Mouse (Mus musculus) lung, embryonic 15.5 days (tissue): ENCODE measurements around the gene Hs6st3. TPM values are rescaled to one million over a fixed set of nuclear protein-coding genes. Genes with fewer than 3 reads are reported as not detected.

Experiments used
- ATAC-seq: fragments of 200-750 bp; cut with Nextera tagmentation; 2 replicates; pipeline ENCODE4 v1.8.0; 2017; ENCODE audit warnings: moderate number of reproducible peaks, borderline replicate concordance; ENCODE audit not compliant: low FRiP score, low TSS enrichment; ENCODE audit errors: extremely low read depth
- H3K27ac ChIP-seq: fragments of 300-500 bp; sonication (generic); 2 replicates; pipeline ENCODE4 v1.5.1; 2015; ENCODE audit warnings: moderate library complexity, mild to moderate bottlenecking, inconsistent platforms
- H3K27me3 ChIP-seq: fragments of 300-500 bp; sonication (generic); 2 replicates; pipeline ENCODE4 v1.6.1; 2015; ENCODE audit warnings: inconsistent platforms
- H3K36me3 ChIP-seq: fragments of 300-500 bp; sonication (generic); 2 replicates; pipeline ENCODE4 v1.6.1; 2015; ENCODE audit warnings: inconsistent platforms
- H3K4me1 ChIP-seq: fragments of 300-500 bp; sonication (generic); 2 replicates; pipeline ENCODE4 v1.6.1; 2015; ENCODE audit warnings: inconsistent platforms
- H3K4me2 ChIP-seq: fragments of 300-500 bp; sonication (generic); 2 replicates; pipeline ENCODE4 v1.6.1; 2015; ENCODE audit warnings: inconsistent platforms, mild to moderate bottlenecking, moderate library complexity
- H3K4me3 ChIP-seq: fragments of 300-500 bp; sonication (generic); 2 replicates; pipeline ENCODE4 v1.5.1; 2015; ENCODE audit warnings: mild to moderate bottlenecking, inconsistent platforms
- H3K9ac ChIP-seq: fragments of 300-500 bp; sonication (generic); 2 replicates; pipeline ENCODE4 v1.6.1; 2015; ENCODE audit warnings: inconsistent platforms
- H3K9me3 ChIP-seq: fragments of 300-500 bp; sonication (generic); 2 replicates; pipeline ENCODE4 v1.6.1; 2016; ENCODE audit warnings: inconsistent platforms
- WGBS: fragments of 180-500 bp; shearing (Covaris S2); methylation state at CpG from one replicate; pipeline ENCODE4 v1.1.7; 2015; 5-methylcytosine and 5-hydroxymethylcytosine counted together
- polyA plus RNA-seq: library from polyadenylated mRNA; unstranded; fragments of >200 nt; fragmentation: Nextera tagmentation; extraction: Ambion mirVana; gene quantifications from 2 replicates; pipeline ENCODE4 v1.2.1, GENCODE M21; 2015

The Hs6st3 gene
- polyA plus RNA-seq, 1 experiment from 2014 or later, result 1.8 TPM

DNA sequence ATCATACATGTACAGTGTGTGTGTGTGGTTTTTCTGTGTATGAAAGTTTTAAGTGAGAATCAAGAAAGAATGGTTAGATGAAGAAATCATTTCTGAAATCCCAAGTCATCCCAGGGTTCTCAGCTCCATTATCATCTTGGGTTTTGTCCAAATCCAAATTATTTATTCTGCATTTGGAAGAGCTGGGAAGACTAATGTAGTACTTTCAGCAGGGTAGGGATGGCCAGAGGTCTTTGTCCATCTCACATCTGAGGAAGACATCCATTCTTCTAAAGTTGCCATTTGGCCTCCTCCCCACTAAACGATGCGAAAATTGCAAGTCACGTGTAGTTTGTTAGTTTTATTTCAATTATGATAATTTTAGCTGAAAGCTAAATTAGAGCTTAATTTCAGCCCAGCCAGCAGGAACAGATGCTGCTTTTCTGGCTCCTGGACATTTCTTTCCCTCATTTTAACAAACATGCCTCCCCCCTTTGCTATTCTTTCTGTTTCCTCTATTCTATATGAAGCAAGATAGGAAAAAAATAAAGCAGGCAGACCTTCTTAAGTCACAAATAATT lies 229.8 kb downstream of the Hs6st3 start:
- Histone ChIP-seq H3K9me3 (no peaks in the 10 kb centered on the region), H3K36me3 (no peaks in the 10 kb centered on the region), H3K4me2 (no peak overlapping the region), H3K27ac (no peak overlapping the region), H3K4me1 (no peaks in the 10 kb centered on the region), H3K9ac (no peak overlapping the region), H3K4me3 (no peak overlapping the region), H3K27me3 (no peaks in the 10 kb centered on the region)
- WGBS, result 64% methylated on average over 3 of the region's 3 CpGs
- ATAC-seq, result no peak

DNA sequence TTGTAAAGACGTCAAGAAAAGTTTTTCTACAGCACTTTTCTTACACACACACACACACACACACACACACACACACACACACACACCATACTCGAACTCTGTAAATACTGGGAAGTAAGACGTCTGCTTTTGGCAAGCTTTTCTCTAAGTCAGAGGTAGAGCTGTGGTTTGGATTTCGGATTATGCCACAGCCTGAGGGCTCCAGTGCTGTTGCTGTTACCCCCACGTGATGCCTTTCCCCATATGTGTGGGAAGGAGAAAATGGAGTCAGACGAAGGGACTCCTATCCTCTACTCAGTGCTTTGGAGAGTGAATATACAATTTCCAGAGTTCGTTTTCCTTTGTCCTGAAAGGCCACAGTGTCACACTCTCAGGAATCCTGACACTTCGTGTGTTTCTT lies 231.1 kb downstream of the Hs6st3 start:
- 65% methylated on average over 8 of the region's 8 CpGs for WGBS
- no peak overlapping the region for H3K4me3 ChIP-seq
- H3K4me2 ChIP-seq, result no peak overlapping the region
- ATAC-seq, result no peak
- no peaks in the 10 kb centered on the region for H3K4me1 ChIP-seq
- H3K9me3 ChIP-seq, result no peaks in the 10 kb centered on the region
- H3K9ac ChIP-seq, result no peak overlapping the region
- no peak overlapping the region for H3K27ac ChIP-seq
- no peaks in the 10 kb centered on the region for H3K36me3 ChIP-seq
- H3K27me3 ChIP-seq, result no peaks in the 10 kb centered on the region

DNA sequence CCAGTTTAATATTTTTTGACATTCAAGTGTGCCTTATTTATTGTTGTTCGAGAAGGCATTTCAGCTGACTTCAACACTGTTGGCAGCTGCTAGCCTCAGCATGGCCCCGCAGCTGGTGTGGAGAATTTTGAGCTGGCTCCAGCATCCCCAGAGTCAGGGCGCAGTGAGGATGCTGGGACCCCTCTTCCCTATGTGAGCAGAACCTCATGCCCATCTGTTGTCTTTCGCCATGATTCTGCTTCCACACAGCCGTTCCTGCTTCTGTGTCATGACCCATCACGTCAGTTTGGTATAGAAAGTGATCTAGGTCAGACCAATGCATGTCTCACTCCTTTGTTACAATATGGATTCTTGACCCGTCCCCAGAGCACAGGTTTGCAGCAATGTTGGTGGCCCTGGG lies 231.9 kb downstream of the Hs6st3 start:
- 84% methylated on average over 7 of the region's 7 CpGs for WGBS

DNA sequence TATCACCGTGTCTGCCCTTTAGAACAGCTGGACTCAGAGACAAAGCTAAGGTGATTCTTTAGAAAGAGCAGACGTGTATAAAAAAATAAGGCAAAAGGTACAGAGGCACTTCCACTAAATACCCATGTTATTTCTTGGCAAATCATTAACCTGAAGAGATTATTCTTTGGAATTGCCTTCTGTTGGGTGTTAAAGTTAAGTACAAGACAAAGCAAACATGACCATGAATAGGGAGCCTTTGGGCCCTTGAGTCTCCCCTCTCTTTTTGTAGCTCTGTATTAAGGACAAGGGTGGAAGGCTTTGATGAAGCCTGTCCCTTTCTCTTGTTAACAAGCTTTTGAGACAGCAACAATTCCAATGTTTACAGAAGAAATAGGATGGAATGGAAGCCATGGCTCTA lies 241.2 kb downstream of the Hs6st3 start:
- Histone ChIP-seq H3K27me3 (no peaks in the 10 kb centered on the region), H3K9ac (no peak overlapping the region), H3K4me3 (no peak overlapping the region), H3K4me2 (no peak overlapping the region), H3K27ac (no peak overlapping the region), H3K36me3 (no peaks in the 10 kb centered on the region), H3K9me3 (no peaks in the 10 kb centered on the region), H3K4me1 (no peaks in the 10 kb centered on the region)
- 50% methylated on average over 2 of the region's 2 CpGs for WGBS
- 0 out of 2 replicates have a peak, but pooled peaks have one; percentile 27 for ATAC-seq

More for the DNA sequence above, 231.9 kb downstream of the Hs6st3 start:
- H3K27ac ChIP-seq, result no peak overlapping the region
- no peaks in the 10 kb centered on the region for H3K36me3 ChIP-seq
- H3K4me2 ChIP-seq, result no peak overlapping the region
- H3K9ac ChIP-seq, result no peak overlapping the region
- H3K9me3 ChIP-seq, result no peaks in the 10 kb centered on the region
- no peak overlapping the region for H3K4me3 ChIP-seq
- no peak for ATAC-seq
- no peaks in the 10 kb centered on the region for H3K4me1 ChIP-seq
- no peaks in the 10 kb centered on the region for H3K27me3 ChIP-seq

DNA sequence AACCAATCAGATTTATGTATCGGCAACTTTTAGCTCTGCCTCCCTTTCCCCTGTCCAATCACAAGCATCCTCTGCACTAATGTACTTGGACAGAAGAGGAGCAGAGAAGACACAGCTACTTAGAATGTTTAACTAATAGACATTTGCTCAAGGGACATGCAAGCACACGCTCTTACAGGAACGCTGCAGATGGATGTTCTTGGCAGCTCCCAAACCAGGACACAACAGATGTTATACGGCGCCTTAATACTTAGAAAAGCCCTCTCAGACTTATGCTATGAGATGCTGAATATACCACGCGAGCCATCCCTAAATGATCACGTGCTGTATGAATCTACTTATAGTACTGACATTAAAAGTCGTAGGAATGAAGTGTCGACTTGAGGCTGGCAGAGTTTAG lies 263.5 kb downstream of the Hs6st3 start:
- no peaks in the 10 kb centered on the region for H3K4me1 ChIP-seq
- no peaks in the 10 kb centered on the region for H3K36me3 ChIP-seq
- H3K9ac ChIP-seq, result no peak overlapping the region
- no peaks in the 10 kb centered on the region for H3K9me3 ChIP-seq
- 58% methylated on average over 10 of the region's 10 CpGs for WGBS
- no peak overlapping the region for H3K27ac ChIP-seq
- H3K4me2 ChIP-seq, result no peak overlapping the region
- no peaks in the 10 kb centered on the region for H3K27me3 ChIP-seq
- no peak for ATAC-seq
- H3K4me3 ChIP-seq, result no peak overlapping the region

DNA sequence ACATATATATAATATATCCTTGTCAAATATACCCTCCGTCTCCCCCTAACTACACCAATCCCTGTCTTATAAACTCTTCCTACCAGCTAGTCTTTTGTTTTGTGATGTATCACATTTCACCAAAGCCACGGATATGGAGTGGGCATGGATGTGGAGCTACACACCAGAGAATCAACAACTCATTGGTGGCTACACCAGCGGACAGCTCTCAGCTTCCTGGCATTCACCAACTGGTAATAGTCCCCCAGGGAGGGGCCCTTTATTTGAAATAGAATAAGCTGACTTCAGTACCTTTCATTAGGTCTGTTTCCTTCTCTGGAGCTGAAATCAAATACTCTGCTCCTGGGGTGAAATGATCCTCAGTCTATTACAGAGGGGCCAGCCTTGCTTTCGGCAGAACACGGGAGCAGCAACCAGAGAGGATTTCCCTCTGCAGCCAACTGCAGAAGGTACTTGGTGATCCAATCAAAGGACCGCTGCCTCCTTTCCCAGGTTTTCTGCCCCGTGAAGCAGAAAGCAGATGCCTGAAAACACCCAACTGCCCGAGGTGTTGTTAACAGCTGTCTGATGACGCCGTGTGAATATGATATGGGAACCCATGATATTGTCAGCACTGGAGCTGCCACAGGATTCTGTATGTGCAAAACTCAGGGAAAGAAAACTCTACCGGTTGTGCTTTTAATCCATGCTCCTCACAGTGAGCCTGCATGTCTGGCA lies 271.4 kb downstream of the Hs6st3 start:
- 71% methylated on average over 11 of the region's 11 CpGs for WGBS
- Histone ChIP-seq H3K36me3 (no peaks in the 10 kb centered on the region), H3K27me3 (no peaks in the 10 kb centered on the region), H3K9me3 (no peaks in the 10 kb centered on the region), H3K4me1 (no peaks in the 10 kb centered on the region), H3K9ac (no peak overlapping the region), H3K4me3 (no peak overlapping the region), H3K4me2 (no peak overlapping the region), H3K27ac (no peak overlapping the region)
- no peak for ATAC-seq

DNA sequence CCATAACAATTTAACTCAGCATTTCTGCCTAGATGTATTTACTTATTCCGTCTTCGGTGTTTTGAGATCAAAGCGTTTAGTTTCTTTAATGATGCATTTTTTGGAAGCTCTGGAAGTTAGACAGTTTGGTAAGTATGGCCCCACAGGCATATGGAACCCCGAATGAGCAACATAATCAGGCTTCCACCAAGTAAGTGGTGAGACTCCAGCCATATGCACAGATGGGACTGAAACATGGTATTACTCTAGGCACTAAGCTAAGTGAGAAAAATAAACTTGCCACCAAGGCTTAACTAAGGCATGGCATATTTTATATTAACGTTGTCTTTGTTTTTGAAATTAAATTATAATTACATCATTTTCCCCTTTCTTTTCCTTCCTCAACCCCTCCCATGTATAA lies 284.8 kb downstream of the Hs6st3 start:
- H3K27me3 ChIP-seq, result no peaks in the 10 kb centered on the region
- no peaks in the 10 kb centered on the region for H3K9me3 ChIP-seq
- H3K36me3 ChIP-seq, result no peaks in the 10 kb centered on the region
- WGBS, result 86% methylated on average over 5 of the region's 5 CpGs
- no peak overlapping the region for H3K27ac ChIP-seq
- H3K4me1 ChIP-seq, result no peaks in the 10 kb centered on the region
- no peak overlapping the region for H3K4me3 ChIP-seq
- H3K9ac ChIP-seq, result no peak overlapping the region
- no peak for ATAC-seq
- no peak overlapping the region for H3K4me2 ChIP-seq

DNA sequence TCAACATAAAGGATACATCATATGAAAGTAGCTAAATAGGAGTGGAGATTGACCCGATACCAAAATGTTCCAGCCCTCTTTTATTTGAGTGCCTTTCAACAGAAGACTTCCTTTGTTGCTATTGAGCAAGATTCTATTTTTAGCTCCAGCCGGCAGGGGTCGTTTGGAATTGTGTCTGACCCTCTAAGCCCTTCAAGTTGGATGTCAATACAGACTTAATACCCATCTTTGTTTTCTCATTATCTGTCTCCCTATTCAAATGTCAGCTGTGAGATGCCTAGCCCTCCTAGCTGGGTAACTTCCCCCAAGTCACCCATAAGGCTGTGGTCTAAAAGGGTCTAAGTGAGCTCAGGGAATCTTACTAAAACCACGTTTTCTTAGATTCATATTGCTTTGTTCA lies 312.3 kb downstream of the Hs6st3 start:
- H3K4me1 ChIP-seq, result no peaks in the 10 kb centered on the region
- H3K27ac ChIP-seq, result no peak overlapping the region
- H3K9me3 ChIP-seq, result no peaks in the 10 kb centered on the region
- no peak overlapping the region for H3K4me2 ChIP-seq
- WGBS, result 16% methylated on average over 4 of the region's 4 CpGs
- ATAC-seq, result no peak
- no peak overlapping the region for H3K9ac ChIP-seq
- H3K27me3 ChIP-seq, result no peaks in the 10 kb centered on the region
- no peaks in the 10 kb centered on the region for H3K36me3 ChIP-seq
- H3K4me3 ChIP-seq, result no peak overlapping the region

DNA sequence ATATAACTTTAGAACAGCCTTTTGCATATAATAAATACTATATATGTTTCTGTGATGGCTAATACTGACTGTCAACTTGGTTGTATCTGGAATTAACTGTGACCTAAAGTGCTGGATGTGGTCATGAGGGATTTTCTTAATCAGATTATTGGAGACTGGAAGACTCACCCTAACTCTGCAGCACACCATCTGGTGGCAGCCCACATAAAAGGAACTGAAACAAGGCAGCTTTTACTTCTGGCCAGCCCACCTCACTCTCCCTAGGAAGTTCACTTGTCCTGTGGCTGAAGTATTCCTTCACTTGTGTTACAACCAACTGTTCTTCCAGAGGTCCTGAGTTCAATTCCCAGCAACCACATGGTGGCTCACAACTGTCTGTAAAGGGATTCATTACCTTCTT lies 313.5 kb downstream of the Hs6st3 start:
- no peak overlapping the region for H3K27ac ChIP-seq
- H3K9ac ChIP-seq, result no peak overlapping the region
- ATAC-seq, result no peak
- H3K9me3 ChIP-seq, result no peaks in the 10 kb centered on the region
- H3K4me1 ChIP-seq, result no peaks in the 10 kb centered on the region
- H3K36me3 ChIP-seq, result no peaks in the 10 kb centered on the region
- H3K4me3 ChIP-seq, result no peak overlapping the region
- no peak overlapping the region for H3K4me2 ChIP-seq
- H3K27me3 ChIP-seq, result no peaks in the 10 kb centered on the region

DNA sequence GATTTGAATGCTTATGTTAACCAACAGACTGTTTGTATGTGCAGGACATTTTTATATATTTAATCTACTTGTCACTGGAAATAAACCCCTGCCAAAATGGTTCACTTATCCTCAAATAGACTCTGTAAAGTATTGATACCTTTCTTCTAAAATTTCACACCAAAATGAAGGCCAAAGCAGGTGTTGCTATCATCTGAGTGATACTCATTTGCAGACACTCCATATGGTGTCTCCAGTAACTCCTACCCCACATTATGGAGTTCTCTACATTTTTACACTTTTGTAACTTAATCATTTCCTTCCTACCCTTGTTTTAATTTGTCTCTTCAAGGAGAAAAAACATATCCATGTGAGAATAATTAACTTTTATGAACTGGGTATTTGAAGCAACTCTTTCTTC lies 314.2 kb downstream of the Hs6st3 start:
- Histone ChIP-seq H3K27me3 (no peaks in the 10 kb centered on the region), H3K9ac (no peak overlapping the region), H3K4me2 (no peak overlapping the region), H3K4me1 (no peaks in the 10 kb centered on the region), H3K27ac (no peak overlapping the region), H3K4me3 (no peak overlapping the region), H3K9me3 (no peaks in the 10 kb centered on the region), H3K36me3 (no peaks in the 10 kb centered on the region)
- no peak for ATAC-seq

DNA sequence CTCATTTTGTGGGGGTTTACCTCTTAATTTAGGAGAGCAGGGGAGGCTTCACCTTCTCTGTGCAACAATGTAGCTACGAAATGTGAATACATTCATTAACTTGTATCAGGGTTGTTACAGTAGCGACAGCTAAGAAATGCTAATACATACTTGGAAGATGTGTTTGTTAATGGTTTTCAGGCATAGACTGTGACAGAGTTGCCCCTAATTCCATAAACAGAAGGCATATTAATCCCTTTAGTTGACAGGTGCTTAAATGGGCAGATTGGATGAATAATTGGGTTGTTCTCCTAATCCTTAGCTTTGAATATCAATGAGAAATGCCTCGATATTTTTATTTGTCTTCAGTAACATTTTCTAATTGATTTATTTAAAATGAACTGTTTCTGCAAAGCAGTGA lies 314.7 kb downstream of the Hs6st3 start:
- no peak overlapping the region for H3K4me3 ChIP-seq
- H3K36me3 ChIP-seq, result no peaks in the 10 kb centered on the region
- no peaks in the 10 kb centered on the region for H3K9me3 ChIP-seq
- ATAC-seq, result no peak
- no peak overlapping the region for H3K27ac ChIP-seq
- no peaks in the 10 kb centered on the region for H3K27me3 ChIP-seq
- H3K4me2 ChIP-seq, result no peak overlapping the region
- WGBS, result 83% methylated on average over 3 of the region's 3 CpGs
- no peak overlapping the region for H3K9ac ChIP-seq
- H3K4me1 ChIP-seq, result no peaks in the 10 kb centered on the region

DNA sequence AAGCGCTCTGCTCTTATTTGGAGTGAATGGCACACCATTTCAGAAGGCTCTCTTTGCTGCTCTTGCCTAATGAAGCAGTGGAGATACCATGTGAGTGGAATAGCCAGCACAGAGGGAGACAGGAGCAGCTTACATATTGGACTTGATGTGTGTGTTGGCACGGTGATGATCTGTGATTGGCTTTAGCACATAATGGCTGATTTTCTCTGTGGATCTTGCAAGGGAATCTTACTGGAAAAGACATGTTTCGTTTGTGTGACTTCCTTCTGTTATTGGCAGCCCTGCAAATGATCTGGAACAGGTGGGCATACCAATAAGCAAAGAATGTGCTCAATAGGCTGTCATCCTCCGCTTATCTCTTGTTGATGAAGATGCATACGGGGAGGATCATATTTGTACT lies 326.2 kb downstream of the Hs6st3 start:
- no peaks in the 10 kb centered on the region for H3K36me3 ChIP-seq
- no peak overlapping the region for H3K9ac ChIP-seq
- H3K4me1 ChIP-seq, result no peaks in the 10 kb centered on the region
- no peak overlapping the region for H3K27ac ChIP-seq
- H3K9me3 ChIP-seq, result no peaks in the 10 kb centered on the region
- WGBS, result 76% methylated on average over 5 of the region's 5 CpGs
- no peaks in the 10 kb centered on the region for H3K27me3 ChIP-seq
- no peak overlapping the region for H3K4me3 ChIP-seq
- ATAC-seq, result no peak
- H3K4me2 ChIP-seq, result no peak overlapping the region

DNA sequence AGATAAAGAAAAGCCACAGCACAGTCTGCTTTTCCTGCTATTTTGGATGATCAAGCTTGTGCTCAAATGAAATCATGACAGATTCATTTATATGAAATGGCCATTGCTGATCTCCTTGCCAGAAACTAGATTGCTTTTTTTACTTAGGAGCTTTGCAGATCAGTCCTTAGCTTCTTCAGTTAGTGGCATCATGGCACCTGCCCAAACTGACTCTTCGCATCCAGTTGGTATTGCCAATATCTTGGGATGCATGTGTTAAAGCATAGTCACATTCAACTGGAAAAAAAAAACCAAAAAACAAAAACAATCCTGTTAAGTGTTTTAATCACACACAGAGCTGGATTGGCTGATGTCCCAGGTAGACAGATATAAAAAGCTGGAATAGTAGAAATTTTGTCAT lies 326.7 kb downstream of the Hs6st3 start:
- no peak overlapping the region for H3K9ac ChIP-seq
- no peak overlapping the region for H3K4me3 ChIP-seq
- no peak overlapping the region for H3K27ac ChIP-seq
- no peaks in the 10 kb centered on the region for H3K27me3 ChIP-seq
- no peaks in the 10 kb centered on the region for H3K36me3 ChIP-seq
- no peaks in the 10 kb centered on the region for H3K4me1 ChIP-seq
- no peak overlapping the region for H3K4me2 ChIP-seq
- ATAC-seq, result no peak
- WGBS, result 86% methylated on average over 1 of the region's 1 CpGs
- no peaks in the 10 kb centered on the region for H3K9me3 ChIP-seq
